Mouse (Mus musculus) forebrain, postnatal 0 days (tissue): ENCODE measurements around the gene Gzmm. TPM values are rescaled to one million over a fixed set of nuclear protein-coding genes. Genes with fewer than 3 reads are reported as not detected.

Experiments used
- ATAC-seq: fragments of 200-750 bp; cut with Nextera tagmentation; 2 replicates; pipeline ENCODE4 v1.8.0; 2017; ENCODE audit warnings: mild to moderate bottlenecking, moderate library complexity
- DNase-seq: peaks from one replicate; pipeline ENCODE4 v3.0.0-alpha.2; 2015
- H3K27ac ChIP-seq: fragments of 300-500 bp; sonication (generic); 2 replicates; pipeline ENCODE4 v1.5.1; 2014; ENCODE audit warnings: low read depth, mild to moderate bottlenecking, antibody characterized with exemption, low read length, moderate library complexity, mixed read lengths
- H3K27me3 ChIP-seq: fragments of 300-500 bp; sonication (generic); 2 replicates; pipeline ENCODE4 v1.6.1; 2014; ENCODE audit warnings: mild to moderate bottlenecking, low read length, mixed read lengths; ENCODE audit not compliant: insufficient read depth
- H3K36me3 ChIP-seq: fragments of 300-500 bp; sonication (generic); 2 replicates; pipeline ENCODE4 v1.6.1; 2014; ENCODE audit warnings: mild to moderate bottlenecking, moderate library complexity; ENCODE audit not compliant: insufficient read depth
- H3K4me1 ChIP-seq: fragments of 300-500 bp; sonication (generic); 2 replicates; pipeline ENCODE4 v1.6.1; 2014; ENCODE audit warnings: antibody characterized with exemption; ENCODE audit not compliant: insufficient read depth
- H3K4me2 ChIP-seq: fragments of 300-500 bp; sonication (generic); 2 replicates; pipeline ENCODE4 v1.6.1; 2014; ENCODE audit warnings: low read depth, mild to moderate bottlenecking, moderate library complexity
- H3K4me3 ChIP-seq: fragments of 300-500 bp; sonication (generic); 2 replicates; pipeline ENCODE4 v1.5.1; 2014; ENCODE audit warnings: low read depth, low read length, mixed read lengths
- H3K9ac ChIP-seq: fragments of 300-500 bp; sonication (generic); 2 replicates; pipeline ENCODE4 v1.6.1; 2014; ENCODE audit warnings: mild to moderate bottlenecking
- H3K9me3 ChIP-seq: fragments of 300-500 bp; sonication (generic); 2 replicates; pipeline ENCODE4 v1.6.1; 2016; ENCODE audit warnings: low read length
- CTCF ChIP-seq: sonication (generic); IDR thresholded peaks from 2 replicates; pipeline ENCODE4 v1.5.1; 2016; ENCODE audit warnings: antibody characterized with exemption, control low read depth, low read depth
- WGBS: fragments of 180-500 bp; shearing (Covaris S2); extraction: QIAGEN DNeasy Blood & Tissue Kit; methylation state at CpG from one replicate; pipeline ENCODE4 v1.1.7; 2014; 5-methylcytosine and 5-hydroxymethylcytosine counted together
- polyA plus RNA-seq: library from polyadenylated mRNA; unstranded; fragments of >200 nt; fragmentation: Nextera tagmentation; extraction: Ambion mirVana; gene quantifications from 2 replicates; pipeline ENCODE4 v1.2.1, GENCODE M21; 2015
- total RNA-seq: library from RNA; depleted of rRNA; stranded (reverse); fragments of >200 nt; gene quantifications from 2 replicates; pipeline ENCODE4 v1.2.3, GENCODE M21; 2014; rRNA removed

The Gzmm gene
- total RNA-seq (2.5 and 3.3 TPM in 2 replicates), polyA plus RNA-seq (1.1 and 1.3 TPM in 2 replicates)

GRCm38 (mm10) chr10:79688720-79689119, at the start of gene Gzmm:
Gene Gzmm (plus strand): TSS chr10:79689020.
- DNase-seq (no peak), ATAC-seq (no peak)
- H3K9me3 ChIP-seq = no peaks in the 10 kb centered on the region
- no peak within 1 kb of the TSS for H3K27ac ChIP-seq
- no peak within 1 kb of the TSS for H3K9ac ChIP-seq
- H3K27me3 ChIP-seq = no peaks in the 10 kb centered on the region
- peaks cover 54% of the 10 kb centered on the region for H3K36me3 ChIP-seq
- WGBS = 73% methylated on average over 4 of the region's 4 CpGs
- H3K4me3 ChIP-seq = no peak within 1 kb of the TSS
- 0 out of 2 replicates have a peak, but pooled peaks cover 3% of the 10 kb centered on the region for H3K4me1 ChIP-seq
- no peak within 1 kb of the TSS for H3K4me2 ChIP-seq
- TF ChIP-seq CTCF = no peak

GRCm38 (mm10) chr10:79645711-79646110, 43.1 kb upstream of the Gzmm start, which contains the start of gene Odf3l2:
Gene Odf3l2 (minus strand): TSS chr10:79645738.
- no peak within 1 kb of the TSS for H3K4me2 ChIP-seq

GRCm38 (mm10) chr10:79649070-79649751, 39.6 kb upstream of the Gzmm start:
- Histone ChIP-seq H3K4me3 (no peak overlapping the region), H3K9ac (no peak overlapping the region), H3K36me3 (no peaks in the 10 kb centered on the region), H3K9me3 (no peaks in the 10 kb centered on the region), H3K27ac (no peak overlapping the region), H3K4me2 (no peak overlapping the region), H3K4me1 (0 out of 2 replicates have a peak, but pooled peaks cover 2% of the 10 kb centered on the region), H3K27me3 (no peaks in the 10 kb centered on the region)
- ATAC-seq (peak; percentile 70), DNase-seq (peak; percentile 88)
- 30% methylated on average over 7 of the region's 7 CpGs for WGBS
- TF ChIP-seq CTCF = peak; percentile 96

More at GRCm38 (mm10) chr10:79645711-79646110, 43.1 kb upstream of the Gzmm start, which contains the start of gene Odf3l2:
- H3K4me1 ChIP-seq = no peaks in the 10 kb centered on the region
- DNase-seq (no peak), ATAC-seq (no peak)
- H3K9me3 ChIP-seq = no peaks in the 10 kb centered on the region
- H3K4me3 ChIP-seq = no peak within 1 kb of the TSS
- 79% methylated on average over 8 of the region's 8 CpGs for WGBS
- no peaks in the 10 kb centered on the region for H3K27me3 ChIP-seq
- H3K9ac ChIP-seq = no peak within 1 kb of the TSS
- no peak for TF ChIP-seq CTCF
- H3K27ac ChIP-seq = no peak within 1 kb of the TSS
- no peaks in the 10 kb centered on the region for H3K36me3 ChIP-seq

GRCm38 (mm10) chr10:79652789-79653188, 36.0 kb upstream of the Gzmm start:
- H3K4me1 ChIP-seq = peaks cover 19% of the 10 kb centered on the region
- H3K4me2 ChIP-seq = no peak overlapping the region
- DNase-seq (no peak), ATAC-seq (no peak)
- H3K9ac ChIP-seq = no peak overlapping the region
- no peak overlapping the region for H3K27ac ChIP-seq
- H3K36me3 ChIP-seq = no peaks in the 10 kb centered on the region
- H3K9me3 ChIP-seq = no peaks in the 10 kb centered on the region
- no peaks in the 10 kb centered on the region for H3K27me3 ChIP-seq
- 81% methylated on average over 7 of the region's 7 CpGs for WGBS
- no peak overlapping the region for H3K4me3 ChIP-seq
- no peak for TF ChIP-seq CTCF

- no peak overlapping the region for H3K4me3 ChIP-seq
- H3K9me3 ChIP-seq = no peaks in the 10 kb centered on the region
- H3K4me1 ChIP-seq = peaks cover 19% of the 10 kb centered on the region
- H3K9ac ChIP-seq = no peak overlapping the region
- no peak for TF ChIP-seq CTCF
- 11% methylated on average over 1 of the region's 1 CpGs for WGBS
- ATAC-seq = peak; percentile 95
- H3K36me3 ChIP-seq = no peaks in the 10 kb centered on the region
- peak overlapping the region; percentile 85 for H3K27ac ChIP-seq
- H3K4me2 ChIP-seq = peak overlapping the region; percentile 14; the same call in 1 of the 2 replicates
- no peaks in the 10 kb centered on the region for H3K27me3 ChIP-seq
- DNase-seq = peak; percentile 88
These were observed 33.8 kb upstream of the Gzmm start for GRCm38 (mm10) chr10:79654946-79655395.

GRCm38 (mm10) chr10:79658829-79659228, 30.0 kb upstream of the Gzmm start:
- peaks cover 19% of the 10 kb centered on the region for H3K4me1 ChIP-seq
- DNase-seq = no peak

GRCm38 (mm10) chr10:79660298-79660697, 28.5 kb upstream of the Gzmm start:
- Histone ChIP-seq H3K27ac (no peak overlapping the region), H3K4me2 (no peak overlapping the region), H3K4me3 (no peak overlapping the region), H3K9me3 (no peaks in the 10 kb centered on the region), H3K27me3 (no peaks in the 10 kb centered on the region), H3K36me3 (no peaks in the 10 kb centered on the region), H3K4me1 (peaks cover 9% of the 10 kb centered on the region), H3K9ac (no peak overlapping the region)
- ATAC-seq (no peak), DNase-seq (no peak)
- 84% methylated on average over 2 of the region's 2 CpGs for WGBS
- peak; percentile 65 for TF ChIP-seq CTCF

More at GRCm38 (mm10) chr10:79658829-79659228, 30.0 kb upstream of the Gzmm start:
- H3K9ac ChIP-seq = no peak overlapping the region
- no peak for ATAC-seq
- H3K27me3 ChIP-seq = no peaks in the 10 kb centered on the region
- no peak overlapping the region for H3K27ac ChIP-seq
- H3K4me3 ChIP-seq = no peak overlapping the region
- TF ChIP-seq CTCF = no peak
- no peaks in the 10 kb centered on the region for H3K9me3 ChIP-seq
- H3K4me2 ChIP-seq = no peak overlapping the region
- H3K36me3 ChIP-seq = no peaks in the 10 kb centered on the region
- WGBS = 17% methylated on average over 4 of the region's 4 CpGs
